Mouse (Mus musculus) gastrocnemius, postnatal 4 days (tissue): ENCODE data around the gene Klre1. TPM values are rescaled to one million over a fixed set of nuclear protein-coding genes. Genes with fewer than 3 reads are reported as not detected.

Source experiments
- DNase-seq, 2 experiments: peaks; one replicate each; pipeline ENCODE4 v3.0.0; 2021 to 2022; ENCODE audit warnings: low spot score in 2 of 2, mixed read lengths in 2 of 2
- long read RNA-seq, 2 experiments: library from polyadenylated mRNA; stranded (forward); transcript quantifications; one replicate each; pipeline ENCODE4 v2.0.0; 2021
- total RNA-seq, 2 experiments: library from RNA; stranded (reverse); gene quantifications; 2 replicates each; pipeline ENCODE4 v1.2.3; 2021

The Klre1 gene
- total RNA-seq: not detected
- long read RNA-seq, experiment 1: 0 reads
- long read RNA-seq, experiment 2: 0 reads

GRCm38 (mm10) chr6:129577605-129578004 lies at the start of gene Klre1:
TSS of gene Klre1 (plus strand) at chr6:129577905.
- no peak for DNase-seq

DNA sequence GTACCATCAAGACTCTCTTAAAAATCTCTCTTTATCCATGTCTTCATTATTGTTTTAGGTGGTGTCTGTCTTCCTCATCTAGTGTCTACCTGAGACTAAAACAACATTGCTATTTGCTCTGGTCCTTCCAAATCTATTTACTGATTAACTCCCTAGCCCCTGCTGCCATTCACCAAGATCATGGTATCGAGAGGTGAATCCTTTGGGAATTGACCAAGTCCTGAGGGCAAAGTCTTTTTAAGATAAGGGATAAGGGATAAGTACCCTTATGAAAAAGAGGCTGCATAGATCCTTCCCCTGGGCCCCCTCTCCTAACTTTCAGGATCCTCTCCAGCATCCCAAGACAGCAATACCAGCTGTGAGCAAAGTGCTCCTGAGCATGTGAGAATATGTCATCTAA lies 48.1 kb upstream of the Klre1 start:
- DNase-seq: no peak

- no peak for DNase-seq
These were observed 47.4 kb upstream of the Klre1 start for GRCm38 (mm10) chr6:129530261-129530660.

DNA sequence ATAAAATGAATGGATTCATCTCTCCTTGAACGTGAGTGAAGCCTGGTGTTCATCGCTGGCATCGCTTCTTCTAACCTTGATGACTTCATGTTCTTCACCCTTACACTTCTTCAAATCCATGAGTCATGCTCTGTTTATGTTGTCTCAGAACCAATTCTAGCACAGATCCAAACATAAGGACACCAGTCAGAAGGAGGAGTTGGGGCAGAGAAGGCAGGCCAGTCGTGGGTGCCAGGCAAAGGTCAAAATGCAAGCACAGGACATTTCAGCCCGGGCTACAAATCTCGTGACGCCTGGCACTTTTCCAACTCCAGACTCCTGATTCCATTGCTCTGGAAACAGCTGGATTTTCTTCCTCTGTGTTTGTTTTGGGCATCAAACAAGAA lies 45.2 kb upstream of the Klre1 start:
- peak; percentile 49 to 77 for DNase-seq

DNA sequence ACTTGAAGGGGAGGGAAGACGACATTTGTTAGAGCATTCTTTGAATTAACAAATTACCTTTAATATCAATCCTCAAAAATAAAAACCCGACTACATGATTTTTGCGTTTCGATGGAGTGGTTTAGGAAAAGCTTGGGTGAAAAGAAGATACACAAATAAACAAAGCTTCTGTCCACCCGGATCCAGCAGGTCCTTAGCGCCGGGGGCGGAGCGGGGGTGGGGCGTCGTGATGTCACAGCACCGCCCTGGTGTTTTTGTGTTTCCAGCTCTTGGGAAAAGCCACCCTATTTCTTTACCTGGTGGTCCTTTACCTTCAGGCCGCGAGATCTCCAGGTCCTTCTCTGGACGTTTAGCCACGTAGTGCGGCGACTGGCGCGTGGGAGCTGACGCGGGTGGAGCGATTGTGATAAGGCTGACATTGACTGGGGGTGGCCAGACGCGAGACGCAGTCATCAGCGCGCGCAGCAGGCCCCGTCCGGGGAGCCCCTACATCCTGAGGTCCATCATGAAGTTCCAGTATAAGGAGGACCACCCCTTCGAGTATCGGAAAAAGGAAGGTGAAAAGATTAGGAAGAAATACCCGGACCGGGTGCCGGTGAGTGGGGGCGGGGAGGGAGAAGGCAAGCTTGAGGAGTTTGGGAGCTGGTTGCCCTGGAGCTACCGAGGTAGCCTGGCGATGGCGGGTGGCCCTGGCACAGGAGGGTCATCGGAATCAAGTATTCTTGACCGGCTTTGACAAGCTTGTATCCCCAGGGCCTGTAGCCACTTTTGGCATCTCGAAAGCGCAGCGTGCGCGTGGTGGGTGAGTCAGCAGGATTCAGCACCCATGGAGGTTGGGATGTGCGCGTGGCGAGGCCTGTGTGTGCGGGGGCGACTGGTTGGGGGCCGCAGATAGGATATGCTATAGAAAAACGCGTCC lies 44.5 kb upstream of the Klre1 start, which contains the start of gene Gabarapl1:
Gene Gabarapl1, plus strand, starts transcription at position 219 of the 919 bp plus-strand sequence.
- DNase-seq: peak; percentile 58 to 79

GRCm38 (mm10) chr6:129534057-129534456 lies 43.6 kb upstream of the Klre1 start:
- no peak for DNase-seq

DNA sequence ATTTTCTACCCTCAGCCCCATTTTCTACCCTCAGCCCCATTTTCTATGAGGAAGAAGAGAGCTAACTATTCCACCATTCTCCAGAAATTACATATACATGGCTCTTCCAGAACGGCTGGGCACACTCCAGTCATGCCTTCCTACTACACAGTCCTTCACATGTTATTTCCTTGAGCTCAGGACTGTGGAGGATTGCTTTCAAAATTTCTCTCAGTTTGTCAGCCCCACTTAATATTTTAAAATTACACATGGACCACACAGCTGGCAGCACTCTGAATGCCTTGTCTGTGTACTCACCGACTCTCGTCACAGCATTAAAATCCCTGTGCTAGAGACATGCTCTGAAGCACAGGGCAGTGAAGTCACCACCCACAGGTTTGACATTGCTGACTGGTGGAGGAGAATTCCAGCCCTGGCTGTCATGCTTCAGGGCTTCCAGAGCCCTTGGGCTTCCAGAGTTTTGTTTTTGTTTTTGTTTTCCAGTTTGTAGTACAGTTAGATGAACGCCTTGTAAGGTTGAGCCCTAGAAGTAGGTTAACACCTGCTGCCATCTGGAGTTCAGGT lies 43.0 kb upstream of the Klre1 start:
- DNase-seq: no peak

DNA sequence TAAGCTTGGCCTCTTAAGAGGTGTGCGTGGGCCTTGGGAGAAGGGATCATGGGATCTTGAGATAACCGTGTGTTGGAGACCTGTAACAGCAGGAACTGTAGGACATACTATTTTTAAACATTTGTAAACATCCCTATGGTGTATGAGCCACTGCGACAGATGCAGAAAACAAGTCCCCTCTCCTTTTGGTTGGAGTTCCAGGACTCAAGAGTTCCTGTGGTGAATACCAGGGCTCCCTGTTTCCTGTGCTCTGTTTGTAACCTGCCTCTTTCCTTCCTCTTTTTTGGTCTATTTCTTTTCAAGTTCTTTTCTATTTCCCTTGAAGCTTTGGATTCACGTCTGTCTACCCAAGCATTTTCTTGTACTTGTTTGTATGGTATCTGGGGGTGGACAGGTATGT lies 42.0 kb upstream of the Klre1 start:
- no peak for DNase-seq

- DNase-seq: no peak
These were observed 39.1 kb upstream of the Klre1 start for GRCm38 (mm10) chr6:129538555-129538954.

DNA sequence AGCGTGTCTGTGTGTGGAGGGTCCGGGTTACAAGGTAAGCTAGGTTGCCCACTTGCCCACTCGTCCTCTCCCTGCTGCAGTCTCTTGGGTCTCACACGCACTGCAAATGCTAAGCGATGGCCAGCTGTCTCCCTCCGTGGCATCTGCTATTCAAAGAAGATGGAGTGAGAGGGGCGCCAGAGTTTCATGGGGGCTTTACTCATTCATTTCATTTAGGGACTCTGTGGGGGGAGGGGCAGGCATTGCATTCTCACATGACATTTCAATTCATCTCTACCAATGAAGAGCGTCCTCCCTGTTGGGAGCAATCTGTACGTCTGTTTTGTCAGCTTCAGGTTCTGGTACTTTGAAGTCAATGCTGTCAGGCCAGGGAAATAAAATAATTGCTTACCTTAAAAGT lies 35.8 kb upstream of the Klre1 start:
- no peak for DNase-seq

GRCm38 (mm10) chr6:129542540-129542939 lies 35.2 kb upstream of the Klre1 start:
- no peak for DNase-seq

DNA sequence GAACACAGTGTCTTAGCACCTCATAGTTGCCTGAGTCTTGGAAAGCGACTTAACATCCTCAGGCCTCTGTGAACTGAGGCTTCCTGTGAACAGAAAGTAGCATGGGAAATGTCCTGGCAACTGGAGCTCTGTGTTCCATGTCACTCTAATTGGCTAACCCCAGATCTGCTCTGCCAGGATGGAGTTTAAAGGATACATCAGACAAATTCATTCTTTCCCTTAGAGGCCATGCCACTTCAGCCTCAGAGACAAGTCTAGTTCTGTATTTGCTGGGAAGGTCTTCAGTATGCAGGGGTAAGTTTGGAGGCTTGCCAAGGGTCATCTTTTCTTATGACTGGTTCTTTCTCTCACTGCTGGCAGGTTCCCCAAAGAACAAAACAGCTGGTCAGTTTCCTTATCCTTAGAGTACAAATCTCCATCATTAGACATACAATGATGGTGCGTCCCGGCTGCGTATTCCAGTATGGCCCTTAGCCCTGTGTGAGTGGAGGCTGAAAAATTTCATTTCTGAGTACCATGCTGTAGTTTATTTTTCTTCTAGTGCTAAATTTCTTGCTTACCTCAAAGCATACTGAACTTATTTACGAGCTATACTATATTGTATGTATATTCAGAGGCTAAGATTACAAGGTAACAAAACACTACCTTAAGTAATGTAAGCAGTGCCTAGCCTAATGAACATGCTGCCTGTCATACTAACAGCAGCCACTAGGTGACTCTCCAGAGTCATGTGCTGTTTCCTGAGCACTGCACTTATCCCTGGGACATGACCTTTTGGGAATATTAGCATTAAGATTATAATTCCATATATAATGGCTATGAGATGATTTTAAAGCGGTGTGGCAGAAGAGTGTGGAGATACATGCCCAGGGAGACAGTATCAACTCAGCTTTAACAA lies 33.7 kb upstream of the Klre1 start:
- DNase-seq: peak in 1 of 2 experiments; percentile 49

- no peak for DNase-seq
These were observed 30.4 kb upstream of the Klre1 start for GRCm38 (mm10) chr6:129547277-129547676.

- no peak for DNase-seq
These were observed 29.7 kb upstream of the Klre1 start for GRCm38 (mm10) chr6:129548009-129548408.

GRCm38 (mm10) chr6:129557298-129558023 lies 20.2 kb upstream of the Klre1 start:
- no peak for DNase-seq

- DNase-seq: peak; percentile 29 to 60
These were observed 18.6 kb upstream of the Klre1 start for GRCm38 (mm10) chr6:129558946-129559640.

DNA sequence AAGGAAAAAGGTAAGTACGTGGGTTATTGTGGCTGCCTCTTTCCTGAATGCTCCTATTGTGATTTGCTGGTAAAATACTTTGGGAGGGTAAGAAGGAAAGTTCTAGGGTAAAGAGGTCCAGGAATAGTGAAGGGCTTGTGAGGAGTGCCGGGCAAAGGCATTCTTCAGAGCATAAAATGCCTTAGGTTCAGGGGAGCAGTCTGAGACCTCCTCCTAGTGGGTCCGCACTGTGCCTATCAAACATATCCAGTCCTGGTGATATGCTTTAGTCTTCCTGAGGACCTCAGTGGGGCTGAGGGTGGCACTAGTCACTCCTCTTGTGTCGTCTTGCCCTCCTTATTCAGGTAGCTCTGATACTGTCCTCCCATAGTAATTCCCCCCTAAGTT lies 18.1 kb upstream of the Klre1 start:
- DNase-seq: no peak

DNA sequence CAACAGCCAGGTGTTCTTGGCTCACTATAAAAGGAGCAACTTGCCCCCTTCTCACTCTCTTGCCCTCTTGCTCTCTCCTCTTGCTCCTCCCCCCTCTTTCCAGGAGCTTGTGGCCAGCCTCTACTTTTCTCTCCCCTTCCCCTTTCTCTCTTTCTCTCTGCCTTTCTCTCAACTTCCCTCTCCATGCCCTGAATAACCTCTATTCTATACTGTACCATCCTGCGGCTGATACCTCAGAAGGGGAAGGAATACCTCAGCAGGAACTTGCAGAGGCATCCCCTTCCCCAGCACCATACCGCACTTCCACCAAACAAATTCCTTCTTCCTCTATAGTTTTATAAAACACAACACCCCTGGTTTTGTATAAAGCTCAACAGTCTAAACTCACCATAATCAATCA lies 12.4 kb upstream of the Klre1 start:
- DNase-seq: no peak

DNA sequence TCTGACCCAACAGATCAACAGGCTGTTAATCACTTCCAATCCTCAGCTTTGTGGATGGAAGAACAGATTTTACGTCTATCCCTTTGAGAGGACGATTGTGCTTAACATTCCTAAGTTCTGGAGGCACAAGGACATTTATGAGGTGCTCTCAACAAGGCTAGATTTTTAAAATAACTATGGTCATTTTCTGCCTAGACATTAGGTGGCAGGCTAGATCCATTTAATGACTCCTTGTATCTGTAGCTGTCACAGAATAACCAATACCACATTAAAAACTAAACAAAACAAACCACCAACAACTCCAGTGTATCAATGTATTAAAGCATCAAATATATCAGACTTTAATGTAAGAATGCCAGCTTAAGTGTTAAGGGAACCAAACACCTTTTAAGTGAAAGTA lies 2.4 kb upstream of the Klre1 start:
- DNase-seq: no peak

DNA sequence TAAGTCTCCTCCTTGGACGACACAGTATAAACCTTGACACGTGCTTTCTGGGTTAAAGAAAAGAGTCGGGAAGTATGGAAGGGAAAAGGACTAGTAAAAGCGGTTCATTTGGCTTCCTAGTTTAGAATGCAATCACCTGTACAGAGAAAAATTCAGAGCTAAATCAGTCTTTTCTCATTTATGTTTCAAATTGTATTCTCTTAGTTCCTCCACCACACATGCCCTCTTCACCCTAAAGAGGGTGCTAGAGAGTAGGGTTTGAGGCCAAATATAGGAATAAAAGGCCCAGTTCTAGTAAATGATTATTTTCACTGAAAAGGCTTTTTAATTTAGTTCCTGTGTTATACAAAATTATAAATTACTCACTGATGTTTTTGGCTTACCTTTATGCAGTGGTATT lies 3.6 kb downstream of the Klre1 start:
- no peak for DNase-seq
